Mouse (Mus musculus) cortical plate, adult 2 months (tissue): ENCODE data around the gene Pde2a.

Source experiments
- CTCF ChIP-seq: fragments of 200-500 bp; IDR thresholded peaks from 2 replicates; pipeline ENCODE4 v1.5.1; 2011; ENCODE audit warnings: mild to moderate bottlenecking, control low read depth, low read length; ENCODE audit not compliant: insufficient read depth; ENCODE audit errors: extremely low read depth
- POLR2A ChIP-seq: fragments of 200-500 bp; IDR thresholded peaks from 2 replicates; pipeline ENCODE4 v1.6.1; 2011; ENCODE audit warnings: mild to moderate bottlenecking, low read length, control low read depth; ENCODE audit not compliant: insufficient read depth; ENCODE audit errors: extremely low read depth

- TF ChIP-seq CTCF (no peak), POLR2A (no peak)
Observed at GRCm38 (mm10) chr7:101461571-101461970, 40.1 kb downstream of the Pde2a start.
